Mouse (Mus musculus) left cerebral cortex, postnatal 14 days (tissue): ENCODE results near the gene Gm5269. TPM values are rescaled to one million over a fixed set of nuclear protein-coding genes. Genes with fewer than 3 reads are reported as not detected.

Experiments used
- total RNA-seq, 2 experiments: library from RNA; stranded (reverse); gene quantifications; 2 replicates each; pipeline ENCODE4 v1.2.3; 2021

Gene Gm5269
- total RNA-seq, 2 experiments from 2014 or later = not detected

Other genes starting within 250 kb of the Gm5269 start
- gene Wdr75, start 95.1 kb downstream of the Gm5269 start, total RNA-seq = 10 to 100 TPM; 37.1 to 38.3 TPM
- gene Slc40a1, start 36.2 kb upstream of the Gm5269 start, total RNA-seq = 10 to 100 TPM; 17.8 to 19.2 TPM
- 1 to 10 TPM; 1.6 to 1.8 TPM for gene Dnah7b, start 176.0 kb upstream of the Gm5269 start, total RNA-seq